Mouse (Mus musculus): ENCODE measurements around the gene Vps8.

Vps8 gene

DNA sequence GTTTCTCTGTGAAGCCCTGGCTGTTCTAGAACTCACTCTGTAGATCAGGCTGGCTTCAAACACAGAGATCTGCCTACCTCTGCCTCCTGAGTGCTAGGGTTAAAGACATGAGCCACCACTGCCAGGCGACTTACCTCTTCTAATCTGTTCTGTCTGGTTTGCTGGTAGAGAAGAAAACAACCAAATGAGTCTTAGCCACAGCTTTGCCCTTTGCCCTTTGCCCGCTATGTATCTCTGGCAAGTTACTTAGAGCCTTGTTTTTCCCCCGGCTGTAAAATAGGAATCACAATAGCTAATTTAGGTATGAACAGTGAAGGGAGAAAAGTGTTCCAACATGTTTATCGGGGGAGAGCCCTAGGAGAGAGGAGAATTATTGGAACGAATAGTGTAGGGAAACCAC is 18.3 kb upstream of the Vps8 start:
- DNase-seq (ENCODE audit: low spot score): no peak

DNA sequence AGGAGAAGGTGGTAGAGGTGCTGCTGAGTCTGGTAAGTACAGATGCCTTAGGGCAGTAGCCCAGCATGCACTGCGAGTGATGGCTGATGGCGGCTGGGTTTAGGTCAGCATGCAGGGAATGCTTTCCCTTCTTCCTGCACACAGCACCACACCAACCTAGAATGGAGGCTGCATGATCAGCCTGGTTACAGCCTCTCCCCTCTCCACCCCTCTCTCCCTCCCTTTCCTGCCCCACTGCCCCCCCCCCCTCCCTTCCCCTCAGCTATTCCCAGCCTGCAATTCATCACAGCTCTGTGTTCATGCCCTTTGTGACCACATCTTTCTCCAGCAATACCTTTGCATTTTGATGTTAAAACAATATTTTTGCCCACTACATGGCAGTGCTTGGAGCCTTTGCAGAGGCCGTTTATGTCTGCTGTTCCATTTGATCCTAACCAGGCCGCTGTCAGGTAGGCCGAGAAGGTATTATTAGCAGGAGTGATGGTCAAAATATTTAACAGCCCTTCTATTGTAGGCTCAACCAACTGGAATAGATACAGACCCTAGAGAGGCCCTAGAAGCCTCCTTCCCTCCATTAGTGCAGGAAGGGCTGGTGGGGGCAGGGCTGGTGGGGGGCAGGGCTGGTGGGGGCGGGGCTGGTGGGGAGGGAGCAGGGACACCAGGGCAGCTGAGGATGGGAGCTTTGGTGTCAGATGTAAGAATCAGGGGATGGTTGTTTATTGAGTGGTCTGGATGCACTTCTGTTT is 17.5 kb upstream of the Vps8 start:
- DNase-seq (ENCODE audit: low spot score): no peak

DNA sequence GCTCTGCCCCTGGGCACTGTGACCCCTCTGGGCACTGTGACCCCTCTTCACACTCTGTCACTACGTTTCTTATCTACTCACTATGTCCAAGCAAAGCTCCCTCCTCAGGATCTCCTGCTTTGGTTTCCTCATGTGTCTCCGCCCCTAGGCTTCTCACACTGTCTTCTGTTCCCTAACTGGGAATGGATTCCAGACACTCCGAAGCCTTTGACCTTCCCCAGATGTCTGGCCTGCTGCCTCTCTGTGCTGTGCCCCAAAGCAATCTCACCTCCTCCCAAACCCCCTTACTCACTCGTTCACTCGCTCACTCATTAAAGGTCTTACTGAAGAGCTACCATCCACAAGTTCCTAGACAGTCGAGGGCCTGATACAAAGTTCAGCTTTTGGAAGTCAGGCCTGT is 16.8 kb upstream of the Vps8 start:
- DNase-seq (ENCODE audit: low spot score): no peak

DNA sequence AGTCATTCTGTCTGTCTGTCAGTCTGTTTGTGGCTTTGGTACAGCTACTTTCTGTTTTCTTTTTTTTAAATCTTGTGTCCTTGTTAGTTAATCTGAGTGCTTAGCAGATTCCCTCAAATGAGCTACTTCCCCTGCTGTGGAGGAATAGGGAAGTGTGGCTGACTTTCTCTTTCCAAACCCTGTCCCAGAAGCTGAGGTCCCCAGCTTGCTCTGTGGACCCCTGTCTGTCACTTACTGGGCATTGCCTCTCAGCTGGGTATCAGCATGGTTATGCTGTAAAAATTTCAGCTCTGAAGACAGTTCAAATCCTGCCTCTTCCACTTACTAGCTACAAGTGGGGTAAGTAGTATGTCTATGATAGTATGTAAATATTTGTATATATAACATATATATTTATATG is 11.1 kb upstream of the Vps8 start:
- no peak for DNase-seq (ENCODE audit: low spot score)

DNA sequence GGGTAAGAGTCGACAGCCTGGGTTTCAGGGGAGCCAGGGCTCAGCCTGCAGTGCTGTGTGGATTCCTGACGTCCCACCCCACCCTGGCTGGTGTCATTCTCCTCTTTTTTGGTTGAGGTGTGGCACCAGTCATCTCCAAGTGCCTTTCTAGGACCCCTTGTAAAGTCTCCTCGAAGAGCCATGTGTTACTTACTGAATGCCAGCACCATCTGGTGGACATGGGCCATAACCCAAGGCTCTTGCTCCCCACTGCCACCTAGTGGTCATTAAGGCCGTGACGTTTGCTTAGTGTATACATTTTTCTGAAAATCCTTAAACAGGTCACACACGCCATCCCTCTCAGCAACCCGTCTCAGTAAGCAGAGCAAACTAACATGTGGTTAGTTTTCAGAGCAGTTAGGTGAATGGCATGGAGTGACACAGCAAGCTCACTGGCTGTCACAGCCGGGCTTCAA is 10.3 kb upstream of the Vps8 start:
- peak; percentile 37 for DNase-seq (ENCODE audit: low spot score)

GRCm38 (mm10) chr16:21413819-21414218 is 9.1 kb upstream of the Vps8 start:
- no peak for DNase-seq (ENCODE audit: low spot score)

DNA sequence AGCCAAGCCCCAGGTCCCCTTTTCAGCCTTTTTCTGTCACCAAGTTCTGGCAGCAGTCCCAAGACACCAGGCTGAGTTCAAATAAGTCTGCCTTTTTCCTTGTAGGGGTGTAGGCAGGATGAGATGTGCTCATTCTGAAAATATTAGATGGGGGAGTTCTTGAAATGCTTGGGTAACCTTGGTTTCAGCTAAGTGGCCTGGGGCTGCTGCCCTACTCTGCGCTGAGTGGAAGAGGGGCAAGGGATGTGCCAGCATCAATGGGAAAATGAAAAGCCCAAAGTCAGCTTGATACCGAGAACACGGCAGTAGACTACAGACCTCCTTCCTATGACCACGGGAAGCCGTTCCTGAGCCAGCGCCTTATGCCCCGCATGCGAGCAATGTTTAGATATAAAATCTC is 7.8 kb upstream of the Vps8 start:
- no peak for DNase-seq (ENCODE audit: low spot score)

DNA sequence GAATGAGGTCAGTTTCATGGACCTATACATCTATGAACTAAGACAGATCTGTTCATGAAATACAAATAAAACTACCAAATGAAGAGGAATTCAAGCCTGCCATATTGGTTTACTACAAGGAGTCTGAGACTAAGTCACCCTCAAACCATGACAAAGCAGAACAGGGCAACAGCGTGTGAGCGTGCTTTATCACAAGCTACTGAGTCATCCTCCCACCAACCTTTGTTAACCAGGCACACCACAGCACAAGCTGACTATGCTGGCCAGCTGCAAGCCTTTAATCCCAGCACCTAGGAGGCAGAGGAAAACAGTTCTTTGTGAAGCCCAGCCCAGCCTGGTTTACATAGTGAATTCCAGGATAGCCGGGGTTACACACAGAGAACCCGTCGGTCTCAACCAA is 4.9 kb upstream of the Vps8 start:
- no peak for DNase-seq (ENCODE audit: low spot score)

GRCm38 (mm10) chr16:21423546-21423910 is 610 bp downstream of the Vps8 start:
- no peak for DNase-seq (ENCODE audit: low spot score)

DNA sequence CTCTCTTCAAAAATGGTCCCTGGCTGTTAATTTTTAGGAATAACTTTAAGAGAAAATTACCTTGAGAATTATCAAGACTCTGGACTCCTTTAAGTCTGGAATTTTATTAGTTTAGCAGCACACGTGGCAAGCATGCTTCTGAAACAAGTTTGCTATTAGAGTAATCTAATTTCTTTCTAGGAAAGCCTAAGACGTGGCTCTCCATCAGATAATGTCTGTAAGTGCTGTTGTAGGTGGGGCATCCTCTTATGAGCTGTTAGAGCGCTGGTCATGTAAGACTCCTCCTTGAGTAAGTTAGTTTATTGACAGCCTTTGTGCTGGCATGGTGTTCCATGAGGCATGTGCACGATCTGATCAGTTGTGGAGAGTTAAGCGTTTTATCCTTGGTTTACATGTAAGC is 5.2 kb downstream of the Vps8 start:
- no peak for DNase-seq (ENCODE audit: low spot score)

DNA sequence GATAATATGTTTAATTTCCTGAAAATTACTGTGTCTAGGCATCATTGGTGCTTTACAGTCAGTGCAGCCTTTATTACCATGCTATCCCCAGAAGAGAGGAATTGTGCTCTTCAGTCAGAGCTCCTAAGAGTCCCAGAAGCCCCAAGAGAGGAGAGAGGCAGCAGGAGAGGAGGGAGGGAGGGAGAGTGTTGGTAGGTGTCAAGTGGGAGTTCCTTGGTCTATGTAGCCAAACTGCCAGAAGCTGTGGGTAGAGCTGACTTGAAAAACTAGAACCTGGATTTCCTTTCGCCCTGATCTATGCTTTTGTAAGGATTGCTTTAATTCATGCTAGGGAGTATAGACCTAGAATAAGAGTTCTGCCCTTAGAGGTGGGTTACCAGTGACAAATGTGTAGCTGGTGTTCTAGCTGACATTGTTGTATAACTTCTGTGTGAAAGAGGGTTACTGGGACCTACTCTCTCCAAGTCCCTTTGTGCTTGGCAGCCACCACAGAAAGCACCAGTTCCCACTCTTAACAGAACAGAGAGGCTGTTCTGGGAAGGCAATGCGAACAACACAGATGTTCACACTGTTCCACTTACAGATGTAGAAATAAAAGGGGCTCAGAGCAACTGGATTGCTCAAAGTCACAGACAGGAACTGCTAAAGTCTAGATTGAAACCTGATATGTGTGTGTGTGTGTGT is 7.6 kb downstream of the Vps8 start:
- DNase-seq (ENCODE audit: low spot score): no peak

GRCm38 (mm10) chr16:21431614-21432013 is 8.7 kb downstream of the Vps8 start:
- DNase-seq (ENCODE audit: low spot score): no peak

- DNase-seq (ENCODE audit: low spot score): no peak
Measured at GRCm38 (mm10) chr16:21433543-21433942, 10.6 kb downstream of the Vps8 start.

DNA sequence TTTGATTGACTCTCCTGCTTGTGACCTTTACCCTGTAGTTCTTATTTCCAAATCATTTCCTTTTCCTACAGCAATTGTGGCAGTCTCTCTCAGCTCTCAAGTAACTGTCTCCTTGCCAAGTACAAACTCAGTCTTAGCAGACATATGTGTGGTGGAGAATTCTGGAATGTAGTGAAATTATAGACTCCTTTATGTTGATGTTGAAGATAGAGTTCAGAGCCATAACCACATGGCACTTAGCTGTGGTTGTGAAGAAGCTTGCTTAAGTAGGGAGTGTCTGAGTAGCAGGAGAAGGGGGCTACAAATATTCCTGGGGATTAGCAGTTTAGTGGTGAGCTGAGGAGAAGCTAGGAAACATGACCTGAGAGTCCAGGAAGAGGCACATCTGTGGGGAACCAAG is 18.1 kb downstream of the Vps8 start:
- DNase-seq (ENCODE audit: low spot score): no peak

- DNase-seq (ENCODE audit: low spot score): no peak
Measured at GRCm38 (mm10) chr16:21445026-21445625, 22.2 kb downstream of the Vps8 start.

DNA sequence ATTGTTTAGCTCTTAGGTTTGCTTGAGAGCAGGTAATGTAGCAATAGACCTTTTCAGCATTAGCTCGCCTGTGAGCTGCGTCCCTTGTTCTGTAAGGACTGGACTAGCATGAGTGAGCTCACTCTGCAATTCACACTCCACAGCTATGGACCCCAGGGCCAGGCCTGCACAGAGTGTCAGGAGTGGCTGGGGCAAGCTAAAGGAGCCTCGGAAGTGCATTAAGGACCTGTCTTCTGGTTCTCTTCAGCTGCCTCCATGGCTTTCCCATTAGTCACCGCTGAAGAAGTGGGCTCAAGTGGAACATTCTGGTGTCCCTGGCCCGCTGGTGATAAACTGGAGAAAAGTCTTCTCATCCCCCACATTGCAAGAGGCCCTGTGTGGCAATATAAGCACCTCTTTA is 24.5 kb downstream of the Vps8 start:
- DNase-seq (ENCODE audit: low spot score): no peak

DNA sequence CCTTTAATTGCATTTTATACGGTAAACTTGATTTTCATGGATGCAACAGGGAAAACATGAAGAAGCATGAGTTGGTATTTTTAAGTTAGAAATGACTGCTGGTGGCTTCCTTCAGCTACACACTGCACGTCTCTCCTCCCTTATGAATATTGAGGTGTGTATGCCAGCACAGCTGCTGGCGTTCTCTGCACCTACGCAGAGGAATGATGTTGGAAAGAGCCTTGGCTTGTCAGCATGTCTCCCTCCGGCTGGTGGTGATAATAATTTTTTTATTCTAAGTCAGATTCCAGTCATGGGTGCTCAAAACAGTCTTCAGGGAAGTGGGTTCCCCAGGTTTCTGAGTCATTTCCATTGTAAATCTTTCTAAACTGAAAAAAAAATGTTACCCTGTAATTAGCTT is 25.5 kb downstream of the Vps8 start:
- DNase-seq (ENCODE audit: low spot score): no peak

GRCm38 (mm10) chr16:21449890-21450289 is 27.0 kb downstream of the Vps8 start:
- DNase-seq (ENCODE audit: low spot score): no peak

GRCm38 (mm10) chr16:21452569-21452968 is 29.7 kb downstream of the Vps8 start:
- DNase-seq (ENCODE audit: low spot score): no peak

GRCm38 (mm10) chr16:21457639-21458369 is 34.9 kb downstream of the Vps8 start:
- no peak for DNase-seq (ENCODE audit: low spot score)

GRCm38 (mm10) chr16:21465868-21466267 is 43.0 kb downstream of the Vps8 start:
- no peak for DNase-seq (ENCODE audit: low spot score)

DNA sequence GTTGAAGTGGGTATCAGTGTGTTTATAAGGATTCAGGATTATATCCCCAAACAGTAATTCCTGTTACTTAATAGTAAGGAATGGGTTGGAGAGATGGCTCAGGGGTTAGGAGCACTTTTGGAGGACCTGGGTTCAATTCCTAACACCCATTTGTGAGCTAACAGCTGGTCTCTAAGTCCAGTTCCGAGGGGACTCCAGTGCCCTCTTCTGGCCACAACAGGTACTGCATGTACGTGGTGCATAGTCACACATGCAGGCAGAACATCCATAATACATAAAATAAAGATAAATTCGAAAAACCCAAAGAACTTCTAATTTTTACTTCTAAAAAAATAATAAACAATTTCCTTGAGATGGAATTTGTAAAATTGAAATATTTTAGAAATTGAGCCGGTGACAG is 47.5 kb downstream of the Vps8 start:
- no peak for DNase-seq (ENCODE audit: low spot score)

DNA sequence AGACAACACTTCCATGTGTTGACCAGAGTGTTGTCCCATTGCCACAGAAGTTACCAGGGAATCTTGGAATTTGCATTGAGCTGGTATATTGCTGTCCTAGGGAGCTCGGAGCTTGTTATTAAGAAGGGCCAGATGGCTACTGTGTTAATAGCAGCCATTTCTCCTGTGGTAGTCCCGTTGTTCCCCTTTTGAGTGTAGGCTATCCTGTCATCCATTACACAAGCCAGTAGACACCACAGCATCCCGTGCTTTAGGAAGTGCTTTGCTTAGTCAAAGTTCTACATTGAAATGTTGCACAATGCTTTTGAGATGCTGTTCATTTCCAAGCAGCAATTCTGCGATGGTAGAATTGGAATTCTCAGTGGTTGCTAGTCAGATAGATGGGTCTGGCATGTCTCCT is 54.2 kb downstream of the Vps8 start:
- DNase-seq (ENCODE audit: low spot score): no peak

Measured in ovary, postnatal 10 days (tissue).